Mouse (Mus musculus) G1E (cell line): ENCODE results near the gene Sh2d4b.

ENCODE experiments used
- CTCF ChIP-seq: IDR thresholded peaks from 2 replicates; pipeline ENCODE4 v1.5.1; 2012; ENCODE audit warnings: low read depth, low read length, inconsistent platforms, mixed read lengths
- GATA1 ChIP-seq: IDR thresholded peaks from 2 replicates; pipeline ENCODE4 v1.6.1; 2012; ENCODE audit warnings: borderline replicate concordance, low read length, inconsistent platforms, mixed read lengths
- TAL1 ChIP-seq: conservative IDR thresholded peaks from 2 replicates; pipeline ENCODE4 v1.6.1; 2012; ENCODE audit warnings: low read depth, low read length, inconsistent platforms, mixed read lengths

GRCm38 (mm10) chr14:40897916-40898315, 4.8 kb upstream of the Sh2d4b start:
- TF ChIP-seq TAL1, result no peak
- TF ChIP-seq CTCF, result no peak
- TF ChIP-seq GATA1, result no peak
